Mouse (Mus musculus) left cerebral cortex, postnatal 4 days (tissue): Measurements from ENCODE around the gene Lrrtm3. TPM values are rescaled to one million over a fixed set of nuclear protein-coding genes. Genes with fewer than 3 reads are reported as not detected.
A peak's percentile ranks its signal among the peaks of the same experiment; 100 is the strongest.

ENCODE experiments used
- DNase-seq: peaks from one replicate; pipeline ENCODE4 v3.0.0-alpha.2; 2022
- intact Hi-C: fragments of 180-260 bp; cut with DNase I; formaldehyde crosslinking; loops from one replicate; pipeline ENCODE4 v1.15.1; 2025
- total RNA-seq, 2 experiments: library from RNA; stranded (reverse); gene quantifications; 2 replicates each; pipeline ENCODE4 v1.2.3; 2021

The Lrrtm3 gene
- total RNA-seq, 2 experiments from 2014 or later: 39.5 to 45.9 TPM

DNA sequence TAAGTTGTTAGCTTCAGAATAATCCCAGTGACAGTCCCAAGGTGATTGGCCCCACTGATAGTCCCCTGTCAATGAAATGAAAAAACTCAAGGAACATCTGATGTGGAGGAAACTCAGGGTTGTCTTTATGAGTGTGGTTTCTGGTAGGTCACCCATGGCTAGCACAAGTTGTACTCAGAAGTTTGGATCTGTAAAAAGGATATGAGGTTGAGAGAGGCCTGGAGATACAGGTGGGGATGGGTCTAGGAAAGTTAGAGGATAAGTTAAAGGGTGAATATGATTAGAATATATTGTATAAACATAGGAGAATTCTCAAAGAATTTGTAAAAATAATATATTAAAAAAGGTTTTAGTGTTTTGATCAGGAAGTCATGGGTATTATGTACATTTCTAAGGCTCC is 162.7 kb downstream of the Lrrtm3 start, which contains the start of gene Gm10118:
Gm10118 (minus strand) TSS at position 101 of the 400 bp plus-strand sequence.
- DNase-seq: no peak
- intact Hi-C loops: no loop called here

DNA sequence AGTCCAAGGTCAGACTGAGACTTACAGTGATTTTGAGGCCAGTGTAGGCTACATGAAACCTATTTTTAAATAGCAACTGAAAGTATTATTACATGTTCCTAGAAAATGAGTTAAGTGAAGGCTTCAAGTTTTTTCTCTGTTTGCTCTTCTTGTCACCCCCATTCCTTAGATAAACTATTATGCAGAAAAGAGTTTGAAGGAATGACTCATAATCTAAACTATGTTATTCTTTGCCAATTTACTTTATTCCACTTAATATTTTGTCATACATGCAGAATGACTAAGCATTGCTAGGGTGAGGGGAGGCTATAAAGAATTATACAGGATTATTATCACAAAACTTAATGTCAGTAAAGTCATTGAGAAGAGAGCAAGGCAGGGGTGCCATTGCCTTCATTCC is 181.2 kb downstream of the Lrrtm3 start:
- DNase-seq: no peak
- intact Hi-C loops: no loop called here

DNA sequence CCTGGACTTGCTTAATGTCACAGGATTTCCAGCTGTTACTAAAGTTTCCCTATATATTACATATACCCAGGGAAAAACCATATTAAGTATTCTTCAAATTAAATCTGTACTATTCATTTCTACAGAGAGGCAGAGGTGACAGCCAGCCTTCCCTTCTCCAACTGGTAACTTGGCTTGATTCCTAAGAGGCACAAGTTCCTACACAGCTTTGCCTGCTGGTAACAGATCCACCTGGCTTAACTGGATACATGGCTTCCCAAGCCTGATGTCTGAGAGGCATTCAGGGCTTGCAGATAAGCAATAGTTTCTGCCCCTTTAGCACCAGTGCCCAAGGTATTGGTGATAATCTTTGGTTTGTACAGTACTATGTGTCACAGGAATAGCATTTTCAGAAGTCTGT is 190.2 kb downstream of the Lrrtm3 start:
- DNase-seq: no peak
- intact Hi-C loops: loop anchor here (10.0 kb wide), 1 partner anchor 315 kb away; no protein-coding TSS in a partner anchor

DNA sequence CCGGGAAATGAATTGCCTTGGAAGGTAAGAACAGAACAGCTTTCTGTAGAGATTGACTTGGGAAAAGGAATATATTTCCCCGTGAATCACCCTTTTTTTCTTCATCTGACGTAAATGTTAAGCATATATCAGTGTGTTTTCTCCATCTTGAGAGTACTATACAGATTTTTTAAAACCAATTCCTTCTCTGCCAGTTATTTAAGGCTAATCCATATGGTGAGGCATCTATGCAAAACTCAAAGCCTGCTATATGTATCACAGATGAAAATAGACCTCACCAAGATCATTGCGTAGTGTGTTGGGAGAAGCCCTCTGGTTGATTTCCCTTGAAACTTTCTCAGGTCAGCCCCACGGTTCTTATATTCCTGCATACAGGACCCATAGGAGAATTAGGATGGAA is 195.5 kb downstream of the Lrrtm3 start:
- DNase-seq: no peak
- intact Hi-C loops: loop anchor here (10.0 kb wide), 1 partner anchor 310 kb away; no protein-coding TSS in a partner anchor

DNA sequence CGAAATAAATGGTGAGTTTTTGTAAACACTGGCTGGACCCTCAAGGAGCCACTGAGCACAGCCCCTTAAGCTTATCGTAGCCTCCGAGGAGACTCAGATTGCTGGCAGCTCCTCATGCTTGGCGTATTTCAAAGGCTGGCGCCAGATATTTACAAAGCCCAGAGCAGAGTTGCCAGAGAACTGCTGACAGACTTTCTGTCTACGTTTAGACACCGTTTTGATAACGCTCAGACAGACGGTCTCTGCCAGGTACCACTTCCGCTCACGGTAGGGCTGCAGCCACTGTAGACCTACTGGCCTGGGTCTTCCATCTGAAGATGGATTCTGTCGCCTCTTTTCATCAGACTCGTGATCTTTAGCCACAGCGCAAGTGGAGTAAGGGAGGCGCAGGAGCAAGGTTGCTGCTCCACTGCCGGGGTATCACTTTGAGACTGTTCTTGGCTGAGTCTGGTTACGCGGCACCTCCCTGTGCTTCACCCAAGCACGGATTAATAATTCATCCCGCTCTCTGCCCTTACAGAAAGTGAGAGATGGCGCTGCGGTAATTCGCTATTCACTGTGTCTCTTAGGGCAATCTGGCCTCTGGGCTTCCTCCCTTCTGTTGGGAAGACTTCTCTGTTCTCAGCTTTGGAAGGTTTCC is 203.5 kb downstream of the Lrrtm3 start:
- DNase-seq: no peak
- intact Hi-C loops: no loop called here

DNA sequence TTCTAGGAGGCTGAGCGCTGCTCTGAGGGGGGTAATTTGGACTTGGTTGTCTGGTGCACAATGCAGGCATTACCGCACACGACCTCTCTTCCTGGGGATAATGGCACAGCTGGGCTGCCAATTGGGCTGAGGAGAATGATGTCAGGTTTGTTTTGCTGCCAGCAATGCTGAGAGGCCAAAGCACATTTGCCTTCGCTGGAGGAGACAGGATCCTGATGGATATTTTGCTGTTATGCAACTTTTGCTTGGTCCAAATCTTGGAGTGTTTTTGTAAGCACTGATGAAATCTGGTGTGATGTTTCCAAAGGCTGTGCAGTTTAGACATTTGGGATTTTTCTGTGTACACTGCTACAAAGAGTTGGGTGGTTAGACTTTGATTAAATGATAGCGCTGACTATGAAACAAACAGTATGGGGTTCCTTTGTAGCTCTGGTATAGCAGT is 209.6 kb downstream of the Lrrtm3 start:
- peak; percentile 20 for DNase-seq
- intact Hi-C loops: no loop called here

Other genes starting within 250 kb of the Lrrtm3 start
- 1 to 10 TPM; 3.5 to 4.3 TPM for gene Gm10118, start 162.8 kb downstream of the Lrrtm3 start, total RNA-seq